Mouse (Mus musculus) skeletal muscle tissue, adult 2 months (tissue): ENCODE measurements around the gene Rasl10b.
A peak's percentile ranks its signal among the peaks of the same experiment; 100 is the strongest.

Experiments used
- DNase-seq: peaks from one replicate; pipeline ENCODE4 v3.0.0-alpha.2; 2012; ENCODE audit warnings: low read depth, low spot score

Gene Rasl10b

GRCm38 (mm10) chr11:83432533-83432932 lies 23.6 kb downstream of the Rasl10b start:
- DNase-seq, result no peak

GRCm38 (mm10) chr11:83437377-83437776 lies 28.4 kb downstream of the Rasl10b start, which contains the start of gene 1700020L24Rik:
Gene 1700020L24Rik, plus strand, starts transcription at chr11:83437677.
- no peak for DNase-seq

- DNase-seq, result no peak
These were observed 30.6 kb downstream of the Rasl10b start for GRCm38 (mm10) chr11:83439426-83440060.

- DNase-seq, result peak; percentile 84
These were observed 31.4 kb downstream of the Rasl10b start for GRCm38 (mm10) chr11:83440081-83441064.

GRCm38 (mm10) chr11:83441235-83441634 lies 32.3 kb downstream of the Rasl10b start:
- DNase-seq, result peak; percentile 34

- DNase-seq, result no peak
These were observed 33.8 kb downstream of the Rasl10b start for GRCm38 (mm10) chr11:83442596-83443267.

GRCm38 (mm10) chr11:83443824-83444223 lies 34.9 kb downstream of the Rasl10b start:
- DNase-seq, result no peak

GRCm38 (mm10) chr11:83445001-83445400 lies 36.1 kb downstream of the Rasl10b start:
- DNase-seq, result no peak

- DNase-seq, result no peak
These were observed 38.7 kb downstream of the Rasl10b start for GRCm38 (mm10) chr11:83447612-83448011.

GRCm38 (mm10) chr11:83448021-83448926 lies 39.3 kb downstream of the Rasl10b start:
- peak; percentile 70 for DNase-seq

GRCm38 (mm10) chr11:83448927-83449236 lies 39.9 kb downstream of the Rasl10b start:
- DNase-seq, result no peak

- DNase-seq, result no peak
These were observed 40.4 kb downstream of the Rasl10b start for GRCm38 (mm10) chr11:83449298-83449697.

- no peak for DNase-seq
These were observed 41.6 kb downstream of the Rasl10b start for GRCm38 (mm10) chr11:83450550-83450949.

- no peak for DNase-seq
These were observed 42.3 kb downstream of the Rasl10b start for GRCm38 (mm10) chr11:83451281-83451680.

GRCm38 (mm10) chr11:83454548-83454947 lies 45.6 kb downstream of the Rasl10b start:
- no peak for DNase-seq

GRCm38 (mm10) chr11:83455608-83456007 lies 46.7 kb downstream of the Rasl10b start:
- DNase-seq, result no peak

- DNase-seq, result no peak
These were observed 48.3 kb downstream of the Rasl10b start for GRCm38 (mm10) chr11:83457257-83457656.

- no peak for DNase-seq
These were observed 49.1 kb downstream of the Rasl10b start for GRCm38 (mm10) chr11:83457912-83458601.

GRCm38 (mm10) chr11:83461462-83462027 lies 52.6 kb downstream of the Rasl10b start:
- DNase-seq, result no peak

GRCm38 (mm10) chr11:83462711-83463244 lies 53.8 kb downstream of the Rasl10b start, which contains the start of gene Mmp28:
Gene Mmp28, minus strand, starts transcription at chr11:83463071.
- DNase-seq, result no peak
